Mouse (Mus musculus): Measurements from ENCODE around the gene Olfr618. TPM values are rescaled to one million over a fixed set of nuclear protein-coding genes. Genes with fewer than 3 reads are reported as not detected.
"Not testable (repeated sequence)": the region's sequence is repeated elsewhere in the genome, so short reads cannot be mapped to it uniquely, and the experiment has no call there.

Gene Olfr618
- polyA plus RNA-seq (2011; ENCODE audit: insufficient read length, low read depth, missing spikeins): not detected in 2 replicates

- no peak within 1 kb of the TSS for H3K4me3 ChIP-seq (ENCODE audit: insufficient read depth, low read length)
- H3K4me1 ChIP-seq (ENCODE audit: control insufficient read depth, insufficient read depth, low read length): no peaks in the 10 kb centered on the region
- TF ChIP-seq CTCF (IDR thresholded peaks at IDR 0.05; ENCODE audit: borderline replicate concordance, insufficient read depth, low read length): no peak
- H3K27ac ChIP-seq (ENCODE audit: insufficient read depth, low read length): no peak within 1 kb of the TSS
Measured at GRCm38 (mm10) chr7:103589803-103590202, at the start of gene Olfr618. Gene Olfr618, plus strand, starts transcription at chr7:103590103.

DNA sequence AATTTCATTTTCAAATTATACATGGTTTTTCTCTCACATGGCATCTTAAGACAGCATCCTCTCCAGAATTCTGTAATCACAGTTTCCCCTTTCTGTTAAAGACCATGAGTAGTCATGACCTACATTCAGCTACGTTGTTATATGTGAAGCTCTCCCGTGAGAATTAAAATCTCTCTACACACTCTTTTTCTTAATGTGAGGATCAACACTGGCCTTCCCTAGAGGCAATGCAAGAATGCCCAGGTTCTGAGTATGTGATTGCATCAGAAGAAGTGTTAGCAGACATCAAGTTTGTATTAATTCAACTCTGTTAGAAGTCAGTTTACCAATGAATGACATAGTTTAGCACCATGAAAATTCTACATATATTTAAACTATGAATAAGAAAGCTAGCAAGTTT, 47.3 kb upstream of the Olfr618 start, which contains the start of gene Olfr612:
Gene Olfr612, minus strand, starts transcription at position 101 of the 400 bp plus-strand sequence.
- H3K4me3 ChIP-seq (ENCODE audit: insufficient read depth, low read length); H3K4me1 ChIP-seq (ENCODE audit: control insufficient read depth, insufficient read depth, low read length); H3K27ac ChIP-seq (ENCODE audit: insufficient read depth, low read length): not testable (repeated sequence)

DNA sequence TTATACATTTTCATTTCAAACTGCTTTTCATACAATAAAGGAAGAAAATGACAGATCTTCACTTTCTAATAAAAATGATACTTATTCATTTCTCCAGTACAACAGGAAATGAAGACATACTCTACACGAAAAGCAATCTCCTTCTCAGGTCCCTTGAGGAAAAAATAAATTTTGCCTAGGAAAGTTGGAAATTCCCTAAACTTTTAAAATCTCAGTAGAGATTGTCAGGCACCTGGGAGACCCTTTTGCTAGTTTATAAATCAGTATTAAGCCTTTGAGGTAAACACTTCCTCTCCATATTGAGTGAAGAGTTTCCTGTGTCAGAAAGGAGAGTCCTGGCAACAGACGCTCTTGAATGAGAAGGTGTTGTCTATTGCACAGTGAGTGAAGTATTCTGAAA, 42.1 kb upstream of the Olfr618 start, which contains the start of gene Olfr613:
Gene Olfr613, plus strand, starts transcription at position 301 of the 400 bp plus-strand sequence.
- H3K4me3 ChIP-seq (ENCODE audit: insufficient read depth, low read length): no peak within 1 kb of the TSS
- no peak within 1 kb of the TSS for H3K27ac ChIP-seq (ENCODE audit: insufficient read depth, low read length)
- TF ChIP-seq POLR2A (IDR thresholded peaks at IDR 0.05; ENCODE audit: low read depth, low read length): no peak
- TF ChIP-seq CTCF (IDR thresholded peaks at IDR 0.05; ENCODE audit: borderline replicate concordance, insufficient read depth, low read length): no peak
- H3K4me1 ChIP-seq (ENCODE audit: control insufficient read depth, insufficient read depth, low read length): no peaks in the 10 kb centered on the region

DNA sequence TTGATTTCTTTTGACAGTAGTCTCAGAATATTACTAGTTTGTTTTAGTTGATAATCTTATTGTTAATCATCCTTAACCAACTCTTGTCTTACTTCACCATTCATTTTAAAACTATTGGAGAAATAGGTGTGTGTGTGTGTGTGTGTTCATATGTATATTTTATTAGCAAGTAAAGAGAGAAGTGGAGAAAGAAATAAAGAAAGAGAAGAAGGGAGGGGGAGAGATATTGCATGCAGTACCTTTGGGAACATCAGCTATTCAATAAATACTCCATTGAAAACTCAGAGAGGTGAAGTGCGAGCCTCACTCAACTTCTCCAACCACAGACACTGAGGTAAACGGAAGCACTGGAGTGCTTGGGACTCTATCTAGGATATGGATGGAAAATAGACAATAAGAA, 34.1 kb upstream of the Olfr618 start, which contains the start of gene Olfr615:
Gene Olfr615, plus strand, starts transcription at position 301 of the 400 bp plus-strand sequence.
- no peak for TF ChIP-seq POLR2A (IDR thresholded peaks at IDR 0.05; ENCODE audit: low read depth, low read length)
- no peak for TF ChIP-seq CTCF (IDR thresholded peaks at IDR 0.05; ENCODE audit: borderline replicate concordance, insufficient read depth, low read length)
- no peaks in the 10 kb centered on the region for H3K4me1 ChIP-seq (ENCODE audit: control insufficient read depth, insufficient read depth, low read length)
- no peak within 1 kb of the TSS for H3K4me3 ChIP-seq (ENCODE audit: insufficient read depth, low read length)
- H3K27ac ChIP-seq (ENCODE audit: insufficient read depth, low read length): no peak within 1 kb of the TSS

GRCm38 (mm10) chr7:103569043-103569442, 20.9 kb upstream of the Olfr618 start, which contains the start of gene Olfr616:
Gene Olfr616, minus strand, starts transcription at chr7:103569143.
- TF ChIP-seq POLR2A (IDR thresholded peaks at IDR 0.05; ENCODE audit: low read depth, low read length) (no peak), CTCF (IDR thresholded peaks at IDR 0.05; ENCODE audit: borderline replicate concordance, insufficient read depth, low read length) (no peak)

GRCm38 (mm10) chr7:103572761-103573160, 17.1 kb upstream of the Olfr618 start, which contains the start of gene Olfr617:
Gene Olfr617, plus strand, starts transcription at chr7:103573061.
- TF ChIP-seq CTCF (IDR thresholded peaks at IDR 0.05; ENCODE audit: borderline replicate concordance, insufficient read depth, low read length) (no peak), POLR2A (IDR thresholded peaks at IDR 0.05; ENCODE audit: low read depth, low read length) (no peak)
- no peak within 1 kb of the TSS for H3K27ac ChIP-seq (ENCODE audit: insufficient read depth, low read length)

More at GRCm38 (mm10) chr7:103569043-103569442, 20.9 kb upstream of the Olfr618 start, which contains the start of gene Olfr616:
- no peak within 1 kb of the TSS for H3K4me3 ChIP-seq (ENCODE audit: insufficient read depth, low read length)
- no peak within 1 kb of the TSS for H3K27ac ChIP-seq (ENCODE audit: insufficient read depth, low read length)
- H3K4me1 ChIP-seq (ENCODE audit: control insufficient read depth, insufficient read depth, low read length): no peaks in the 10 kb centered on the region

DNA sequence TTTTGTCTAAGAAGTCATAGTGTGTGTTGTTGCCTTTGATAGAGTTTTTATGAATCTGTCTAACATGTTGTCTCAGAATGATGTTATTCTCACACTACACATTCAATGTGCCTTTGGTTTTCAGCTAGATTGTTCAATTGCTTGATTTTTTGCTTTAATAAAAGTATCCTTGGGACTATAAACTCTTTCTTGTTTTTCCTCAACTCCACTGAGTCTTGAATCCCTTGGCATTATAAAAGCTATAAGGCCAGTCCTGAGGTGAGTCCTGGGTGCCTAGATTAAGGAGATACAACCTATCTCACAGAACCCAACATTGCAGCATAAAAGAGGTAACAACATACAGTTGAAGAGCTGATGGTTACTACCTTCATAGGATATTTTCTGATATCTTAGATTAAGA, 10.4 kb downstream of the Olfr618 start, which contains the start of gene Olfr619:
Gene Olfr619, plus strand, starts transcription at position 301 of the 400 bp plus-strand sequence.
- H3K4me3 ChIP-seq (ENCODE audit: insufficient read depth, low read length): no peak within 1 kb of the TSS
- no peaks in the 10 kb centered on the region for H3K4me1 ChIP-seq (ENCODE audit: control insufficient read depth, insufficient read depth, low read length)
- TF ChIP-seq CTCF (IDR thresholded peaks at IDR 0.05; ENCODE audit: borderline replicate concordance, insufficient read depth, low read length) (no peak), POLR2A (IDR thresholded peaks at IDR 0.05; ENCODE audit: low read depth, low read length) (no peak)
- no peak within 1 kb of the TSS for H3K27ac ChIP-seq (ENCODE audit: insufficient read depth, low read length)

More at GRCm38 (mm10) chr7:103572761-103573160, 17.1 kb upstream of the Olfr618 start, which contains the start of gene Olfr617:
- no peaks in the 10 kb centered on the region for H3K4me1 ChIP-seq (ENCODE audit: control insufficient read depth, insufficient read depth, low read length)
- H3K4me3 ChIP-seq (ENCODE audit: insufficient read depth, low read length): no peak within 1 kb of the TSS

- Histone ChIP-seq H3K27ac (ENCODE audit: insufficient read depth, low read length) (no peak overlapping the region), H3K4me1 (ENCODE audit: control insufficient read depth, insufficient read depth, low read length) (no peaks in the 10 kb centered on the region), H3K4me3 (ENCODE audit: insufficient read depth, low read length) (no peak overlapping the region)
- TF ChIP-seq POLR2A (IDR thresholded peaks at IDR 0.05; ENCODE audit: low read depth, low read length) (no peak), CTCF (IDR thresholded peaks at IDR 0.05; ENCODE audit: borderline replicate concordance, insufficient read depth, low read length) (no peak)
Measured at GRCm38 (mm10) chr7:103607425-103607824, 17.5 kb downstream of the Olfr618 start.

GRCm38 (mm10) chr7:103612434-103612833, 22.5 kb downstream of the Olfr618 start, which contains the start of gene Olfr620:
Gene Olfr620, minus strand, starts transcription at chr7:103612534.
- TF ChIP-seq POLR2A (IDR thresholded peaks at IDR 0.05; ENCODE audit: low read depth, low read length): no peak
- no peak for TF ChIP-seq CTCF (IDR thresholded peaks at IDR 0.05; ENCODE audit: borderline replicate concordance, insufficient read depth, low read length)
- Histone ChIP-seq H3K4me3 (ENCODE audit: insufficient read depth, low read length) (no peak within 1 kb of the TSS), H3K4me1 (ENCODE audit: control insufficient read depth, insufficient read depth, low read length) (no peaks in the 10 kb centered on the region), H3K27ac (ENCODE audit: insufficient read depth, low read length) (no peak within 1 kb of the TSS)

DNA sequence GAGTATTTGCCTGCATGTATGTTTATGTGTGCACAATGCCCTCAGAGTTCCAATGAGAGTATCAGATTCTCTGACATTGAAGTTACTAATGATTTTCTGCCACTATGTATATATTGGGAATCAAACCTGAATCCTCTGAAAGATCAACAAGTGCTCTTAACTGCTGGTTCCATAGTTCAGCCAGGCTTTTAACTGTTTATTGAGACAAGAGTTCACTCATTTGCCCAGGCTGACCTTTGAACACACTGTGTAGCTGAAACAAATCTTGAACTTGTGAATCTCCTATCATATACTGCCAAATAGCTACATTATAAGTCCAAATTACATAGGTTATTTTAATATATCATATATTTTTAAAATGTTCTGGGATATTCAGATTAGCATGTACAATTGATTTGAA, 46.9 kb downstream of the Olfr618 start:
- no peak overlapping the region for H3K4me3 ChIP-seq (ENCODE audit: insufficient read depth, low read length)
- H3K4me1 ChIP-seq (ENCODE audit: control insufficient read depth, insufficient read depth, low read length): no peaks in the 10 kb centered on the region
- no peak overlapping the region for H3K27ac ChIP-seq (ENCODE audit: insufficient read depth, low read length)
- TF ChIP-seq CTCF (IDR thresholded peaks at IDR 0.05; ENCODE audit: borderline replicate concordance, insufficient read depth, low read length) (no peak), POLR2A (IDR thresholded peaks at IDR 0.05; ENCODE audit: low read depth, low read length) (no peak)
